Mouse (Mus musculus): ENCODE results near the gene Mucl1.
"Not testable (repeated sequence)": the region's sequence is repeated elsewhere in the genome, so short reads cannot be mapped to it uniquely, and the experiment has no call there.

The Mucl1 gene

DNA sequence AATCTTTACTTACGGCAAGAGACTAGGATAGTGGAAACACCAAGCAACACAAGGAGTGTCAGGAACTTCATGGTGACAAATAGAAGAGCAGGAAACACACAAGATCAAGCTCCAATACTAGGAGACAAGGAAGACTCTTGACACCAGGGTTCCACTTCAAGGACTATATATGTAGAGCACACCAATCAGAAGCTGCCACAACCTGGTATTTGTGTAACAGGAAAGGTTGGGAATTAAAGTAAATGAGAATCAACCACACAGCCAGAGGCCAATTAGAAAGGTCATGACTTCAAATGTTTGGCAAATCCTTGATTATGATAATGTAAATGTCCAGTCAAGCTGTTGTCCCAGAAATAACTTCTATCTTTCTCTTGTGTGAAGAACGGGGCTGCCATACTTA, at the start of gene Mucl1:
TSS of gene Mucl1 (minus strand) at position 101 of the 400 bp plus-strand sequence.
- DNase-seq (ENCODE audit: low spot score in 2 of 2), result no peak

DNA sequence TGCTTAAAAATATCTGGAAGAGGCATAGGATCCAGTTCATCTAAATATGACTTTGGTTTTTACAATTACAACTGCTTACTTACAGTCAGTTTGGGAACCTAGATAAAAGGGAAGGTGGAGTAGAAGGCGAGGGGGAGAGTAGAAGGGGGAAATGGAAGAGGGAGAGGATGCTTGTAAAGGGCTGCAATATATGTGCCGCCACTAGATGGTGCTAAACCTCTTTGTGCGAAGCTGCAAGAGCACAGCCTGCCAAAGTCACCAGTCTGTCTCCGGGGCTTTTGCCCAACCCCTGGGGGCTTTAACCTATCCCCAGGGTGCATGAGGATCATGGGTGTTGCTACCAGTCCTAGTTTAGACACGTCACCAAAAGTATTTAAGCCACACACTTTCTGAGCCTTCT, 11.6 kb upstream of the Mucl1 start:
- DNase-seq (ENCODE audit: low spot score in 2 of 2), result not testable (repeated sequence)

DNA sequence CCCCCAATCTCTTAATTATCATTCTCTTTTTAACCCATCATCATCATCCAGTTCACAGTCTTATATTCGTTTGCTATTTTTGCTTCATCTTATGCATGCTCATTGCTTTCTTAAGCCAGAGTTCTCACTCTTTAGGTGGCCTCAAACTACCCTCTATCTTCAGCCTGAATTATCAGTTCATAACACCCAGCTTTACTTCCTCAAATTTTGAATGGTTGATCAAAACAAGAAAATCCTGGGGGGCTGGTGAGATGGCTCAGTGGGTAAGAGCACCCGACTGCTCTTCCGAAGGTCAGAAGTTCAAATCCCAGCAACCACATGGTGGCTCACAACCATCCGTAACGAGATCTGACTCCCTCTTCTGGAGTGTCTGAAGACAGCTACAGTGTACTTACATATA, 38.4 kb downstream of the Mucl1 start:
- not testable (repeated sequence) for DNase-seq (ENCODE audit: low spot score in 2 of 2)
